Mouse (Mus musculus) CD4-positive, CD25-positive, alpha-beta regulatory T cell, adult 2 months (primary cell): ENCODE results near the gene Arsb.

Source experiments
- DNase-seq: peaks from one replicate; pipeline ENCODE4 v3.0.0-alpha.2; 2012; ENCODE audit warnings: low read depth, low spot score

Arsb gene

GRCm38 (mm10) chr13:93889991-93890390, 118.6 kb downstream of the Arsb start:
- DNase-seq, result no peak

- no peak for DNase-seq
Measured at GRCm38 (mm10) chr13:93891276-93891675, 119.8 kb downstream of the Arsb start.

GRCm38 (mm10) chr13:93892101-93892500, 120.7 kb downstream of the Arsb start:
- DNase-seq, result no peak

GRCm38 (mm10) chr13:93894105-93894504, 122.7 kb downstream of the Arsb start:
- peak; percentile 60 for DNase-seq

- no peak for DNase-seq
Measured at GRCm38 (mm10) chr13:93895430-93895829, 124.0 kb downstream of the Arsb start.

- DNase-seq, result peak; percentile 58
Measured at GRCm38 (mm10) chr13:93897943-93898826, 126.8 kb downstream of the Arsb start.

- no peak for DNase-seq
Measured at GRCm38 (mm10) chr13:93899378-93900256, 128.2 kb downstream of the Arsb start.

GRCm38 (mm10) chr13:93900934-93901626, 129.7 kb downstream of the Arsb start:
- no peak for DNase-seq

- DNase-seq, result no peak
Measured at GRCm38 (mm10) chr13:93902126-93902525, 130.7 kb downstream of the Arsb start.

- no peak for DNase-seq
Measured at GRCm38 (mm10) chr13:93906552-93907245, 135.3 kb downstream of the Arsb start.

- no peak for DNase-seq
Measured at GRCm38 (mm10) chr13:93907971-93908370, 136.5 kb downstream of the Arsb start.

- no peak for DNase-seq
Measured at GRCm38 (mm10) chr13:93909847-93910246, 138.4 kb downstream of the Arsb start.

- DNase-seq, result no peak
Measured at GRCm38 (mm10) chr13:93911037-93911436, 139.6 kb downstream of the Arsb start.

GRCm38 (mm10) chr13:93912326-93912915, 141.0 kb downstream of the Arsb start:
- no peak for DNase-seq

- DNase-seq, result no peak
Measured at GRCm38 (mm10) chr13:93914206-93914605, 142.8 kb downstream of the Arsb start.

GRCm38 (mm10) chr13:93915641-93916570, 144.5 kb downstream of the Arsb start:
- no peak for DNase-seq

GRCm38 (mm10) chr13:93919536-93919935, 148.1 kb downstream of the Arsb start:
- no peak for DNase-seq

- DNase-seq, result no peak
Measured at GRCm38 (mm10) chr13:93920080-93920785, 148.8 kb downstream of the Arsb start.

- no peak for DNase-seq
Measured at GRCm38 (mm10) chr13:93920786-93921300, 149.4 kb downstream of the Arsb start.
